Mouse (Mus musculus) G1E (cell line): ENCODE results near the gene Lrrc8e. TPM values are rescaled to one million over a fixed set of nuclear protein-coding genes. Genes with fewer than 3 reads are reported as not detected.

Experiments used
- ATAC-seq: 2 replicates; pipeline ENCODE4 v1.8.0; 2016; ENCODE audit warnings: mild to moderate bottlenecking; ENCODE audit not compliant: insufficient number of reproducible peaks, poor library complexity, low FRiP score, severe bottlenecking; ENCODE audit errors: extremely low read depth
- DNase-seq: peaks from one replicate; pipeline ENCODE4 v3.0.0; 2012; ENCODE audit warnings: low spot score
- H3K27me3 ChIP-seq: 2 replicates; pipeline ENCODE4 v1.6.1; 2012; ENCODE audit warnings: mild to moderate bottlenecking, low read length, inconsistent platforms; ENCODE audit not compliant: insufficient read depth
- H3K36me3 ChIP-seq: replicated peaks from 2 replicates; pipeline ENCODE3; 2012; ENCODE audit warnings: mild to moderate bottlenecking, inconsistent platforms
- H3K4me1 ChIP-seq: 2 replicates; pipeline ENCODE4 v1.6.1; 2012; ENCODE audit warnings: low read depth, low read length, inconsistent platforms, mixed read lengths; ENCODE audit not compliant: insufficient read depth
- H3K4me3 ChIP-seq: 2 replicates; pipeline ENCODE4 v1.5.1; 2012; ENCODE audit warnings: low read depth, mild to moderate bottlenecking, inconsistent platforms, low read length, moderate library complexity, mixed read lengths
- H3K9me3 ChIP-seq: replicated peaks from 2 replicates; pipeline ENCODE4 v1.6.1; 2012; ENCODE audit warnings: inconsistent platforms
- CTCF ChIP-seq: IDR thresholded peaks from 2 replicates; pipeline ENCODE4 v1.5.1; 2012; ENCODE audit warnings: low read depth, low read length, inconsistent platforms, mixed read lengths
- GATA1 ChIP-seq: IDR thresholded peaks from 2 replicates; pipeline ENCODE4 v1.6.1; 2012; ENCODE audit warnings: borderline replicate concordance, low read length, inconsistent platforms, mixed read lengths
- GATA2 ChIP-seq: IDR thresholded peaks from 2 replicates; pipeline ENCODE4 v1.6.1; 2012; ENCODE audit warnings: low read depth, low read length, inconsistent platforms, borderline replicate concordance
- POLR2AphosphoS5 ChIP-seq: IDR thresholded peaks from 2 replicates; pipeline ENCODE4 v1.6.1; 2012; ENCODE audit warnings: low read depth, low read length, inconsistent platforms; ENCODE audit not compliant: insufficient replicate concordance
- TAL1 ChIP-seq: conservative IDR thresholded peaks from 2 replicates; pipeline ENCODE4 v1.6.1; 2012; ENCODE audit warnings: low read depth, low read length, inconsistent platforms, mixed read lengths
- polyA plus RNA-seq: library from polyadenylated mRNA; stranded (reverse); fragments of >175 nt; gene quantifications from 2 replicates; pipeline ENCODE4 v1.2.3, GENCODE M21; 2012
- total RNA-seq, 2 experiments: library from RNA; stranded (forward) in 1 of 2; stranded (reverse) in 1 of 2; fragments of 200-1000 nt in 1 of 2; fragments of >200 nt in 1 of 2; fragmentation: Nextera tagmentation in 1 of 2; gene quantifications; 2 replicates each; pipeline ENCODE4 v1.2.3; 2014 to 2017

Lrrc8e gene
- total RNA-seq (2014; fragmentation: Nextera tagmentation), result 0.19 and 0.23 TPM in 2 replicates
- 0.93 and 2.6 TPM in 2 replicates for total RNA-seq (2017)
- 0.02 and 0.04 TPM in 2 replicates for polyA plus RNA-seq

DNA sequence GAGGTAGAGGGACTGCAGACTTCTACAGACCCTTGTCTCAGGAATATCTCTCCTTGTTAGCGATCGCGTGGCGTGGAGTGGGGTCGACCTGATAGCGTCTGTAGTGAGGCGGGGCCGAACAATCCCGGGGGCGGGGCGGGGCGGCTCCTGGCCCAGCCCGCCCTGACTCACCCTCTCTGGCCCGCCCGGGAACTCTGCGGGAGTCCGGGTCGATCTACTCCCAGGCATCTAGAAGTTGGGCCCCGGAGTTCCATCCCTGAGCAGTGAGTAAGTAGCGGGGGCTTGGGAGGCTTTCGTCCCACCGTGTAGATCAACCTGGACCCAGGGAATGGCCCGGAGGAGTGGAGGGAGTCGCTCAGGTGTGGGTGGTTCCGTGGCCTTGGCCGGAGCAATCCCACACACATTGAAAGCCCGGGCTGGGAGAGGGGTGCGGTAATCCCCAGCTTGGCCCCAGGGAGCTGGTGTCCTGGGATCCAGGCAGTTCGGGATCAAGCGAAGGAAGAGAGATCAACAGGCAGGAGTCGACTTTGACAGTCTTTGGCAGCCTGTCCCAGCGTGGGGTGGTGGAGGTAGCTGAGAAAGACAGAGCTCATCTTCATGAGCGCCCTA is at the start of gene Lrrc8e:
Gene Lrrc8e (plus strand): TSS at position 89 of the 609 bp plus-strand sequence.
- no peak within 1 kb of the TSS; the same call in 1 of the 2 replicates for H3K4me3 ChIP-seq
- no peak for TF ChIP-seq TAL1
- TF ChIP-seq POLR2AphosphoS5, result no peak
- no peak for TF ChIP-seq GATA2
- no peak for TF ChIP-seq CTCF
- no peak for TF ChIP-seq GATA1
- peaks cover 2% of the 10 kb centered on the region; the same call in 1 of the 2 replicates for H3K4me1 ChIP-seq
- H3K27me3 ChIP-seq, result peaks cover 61% of the 10 kb centered on the region
- H3K9me3 ChIP-seq, result no peaks in the 10 kb centered on the region
- no peaks in the 10 kb centered on the region for H3K36me3 ChIP-seq
- DNase-seq (no peak), ATAC-seq (no peak)

DNA sequence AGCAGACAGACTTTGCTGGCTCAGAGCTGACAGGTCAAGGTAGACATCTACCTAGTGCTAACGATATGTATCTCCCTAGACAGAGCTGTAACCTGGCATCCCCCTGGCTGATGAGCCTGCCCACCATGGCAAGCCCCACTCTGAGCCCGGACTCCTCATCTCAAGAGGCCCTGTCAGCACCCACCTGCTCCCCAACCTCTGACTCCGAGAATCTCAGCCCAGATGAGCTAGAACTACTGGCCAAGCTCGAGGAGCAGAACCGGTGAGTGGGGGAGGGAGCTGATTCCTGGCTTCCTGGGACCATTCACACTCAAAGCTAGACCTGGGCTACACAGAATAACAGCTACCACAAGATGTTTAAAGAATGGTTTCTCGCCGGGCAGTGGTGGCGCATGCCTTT is 43.2 kb upstream of the Lrrc8e start:
- DNase-seq, result no peak
- TF ChIP-seq TAL1 (no peak), CTCF (no peak), GATA1 (no peak), GATA2 (no peak), POLR2AphosphoS5 (no peak)
- H3K4me3 ChIP-seq, result no peak overlapping the region
- H3K27me3 ChIP-seq, result no peaks in the 10 kb centered on the region
- H3K4me1 ChIP-seq, result no peaks in the 10 kb centered on the region
- ATAC-seq, result no peak
- peaks cover 31% of the 10 kb centered on the region for H3K36me3 ChIP-seq
- no peaks in the 10 kb centered on the region for H3K9me3 ChIP-seq

DNA sequence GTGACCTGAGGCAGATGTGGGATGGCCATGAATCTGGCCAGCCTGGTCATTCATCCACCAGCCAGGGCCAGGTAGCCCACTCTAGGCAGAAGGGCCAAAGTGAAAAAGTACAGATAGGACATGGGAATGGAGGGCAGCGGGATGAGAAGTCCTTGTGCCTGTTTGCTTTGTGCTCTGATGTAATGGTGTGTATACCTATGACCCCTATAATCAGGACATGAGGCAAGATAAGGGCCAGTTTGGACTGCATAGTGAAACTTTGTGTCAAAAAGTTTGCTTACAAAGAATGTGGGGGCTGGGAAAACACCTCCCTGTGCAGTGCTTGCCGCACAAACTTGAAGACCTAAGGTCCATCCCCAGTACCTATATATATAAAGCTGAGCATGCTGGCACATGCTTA is 40.5 kb upstream of the Lrrc8e start:
- no peaks in the 10 kb centered on the region for H3K27me3 ChIP-seq
- DNase-seq (no peak), ATAC-seq (no peak)
- no peak for TF ChIP-seq GATA1
- no peak for TF ChIP-seq CTCF
- TF ChIP-seq GATA2, result no peak
- TF ChIP-seq POLR2AphosphoS5, result no peak
- no peak for TF ChIP-seq TAL1
- no peak overlapping the region for H3K4me3 ChIP-seq
- H3K9me3 ChIP-seq, result no peaks in the 10 kb centered on the region
- H3K36me3 ChIP-seq, result peaks cover 31% of the 10 kb centered on the region
- H3K4me1 ChIP-seq, result peaks cover 3% of the 10 kb centered on the region; the same call in 1 of the 2 replicates

DNA sequence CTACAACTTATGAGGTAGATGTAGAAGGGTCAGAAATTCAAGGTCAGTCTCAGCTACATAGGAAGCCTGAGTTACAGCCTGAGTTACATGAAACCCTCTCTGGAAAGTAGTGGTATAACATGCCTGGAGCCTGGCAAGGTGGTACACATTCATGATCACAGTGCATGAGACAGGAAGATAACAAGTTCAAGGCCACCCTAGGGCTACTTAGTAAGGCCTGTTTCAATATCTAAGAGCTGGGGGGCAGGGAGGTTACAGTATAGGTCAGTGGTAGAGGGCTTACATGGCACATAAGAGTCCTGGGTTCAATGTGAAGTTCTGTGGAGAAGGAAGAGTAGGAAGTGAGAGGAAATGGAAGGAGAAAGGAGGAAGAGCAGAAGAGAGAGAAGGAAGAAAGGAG is 38.0 kb upstream of the Lrrc8e start:
- Histone ChIP-seq H3K4me3 (no peak overlapping the region), H3K27me3 (no peaks in the 10 kb centered on the region), H3K9me3 (no peaks in the 10 kb centered on the region), H3K36me3 (peaks cover 29% of the 10 kb centered on the region), H3K4me1 (peaks cover 9% of the 10 kb centered on the region)
- DNase-seq, result no peak
- ATAC-seq, result no peak
- TF ChIP-seq GATA1 (no peak), POLR2AphosphoS5 (no peak), TAL1 (no peak), CTCF (no peak), GATA2 (no peak)

DNA sequence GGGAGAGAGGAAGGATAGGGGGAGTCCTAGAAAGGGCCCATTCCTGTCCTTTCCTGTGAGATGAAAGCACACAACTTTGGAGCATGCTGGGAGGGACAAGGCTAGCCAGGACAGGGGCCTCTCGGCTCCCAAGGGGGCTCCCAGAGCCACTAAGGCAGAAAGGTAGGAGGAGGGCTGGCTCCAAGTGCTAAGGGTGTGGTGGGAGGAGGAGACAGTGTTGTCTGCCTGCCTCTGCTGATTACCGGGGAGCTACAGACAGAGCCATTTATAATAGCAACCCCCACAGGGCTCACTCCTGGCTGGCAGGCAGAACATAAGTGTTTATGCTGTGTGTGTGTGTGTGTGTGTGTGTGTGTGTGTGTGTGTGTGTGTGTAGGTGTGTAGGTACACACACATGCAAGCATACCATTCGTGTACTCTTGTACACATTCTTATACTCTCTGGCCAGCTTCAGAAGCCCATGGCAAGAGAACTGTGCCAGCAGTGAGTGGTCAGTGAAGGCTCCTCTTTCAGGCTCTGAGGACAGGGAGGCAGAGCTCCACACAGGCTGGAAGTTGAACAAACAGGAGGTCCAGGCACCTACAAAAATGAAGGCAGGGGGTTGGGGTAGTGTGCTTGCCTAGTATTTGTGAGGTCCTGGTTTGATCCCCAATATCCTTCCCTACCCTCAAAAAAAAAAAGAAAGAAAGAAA is 37.5 kb upstream of the Lrrc8e start:
- ATAC-seq, result no peak
- Histone ChIP-seq H3K9me3 (no peaks in the 10 kb centered on the region), H3K36me3 (peaks cover 27% of the 10 kb centered on the region), H3K27me3 (no peaks in the 10 kb centered on the region), H3K4me3 (no peak overlapping the region), H3K4me1 (peaks cover 9% of the 10 kb centered on the region)
- no peak for TF ChIP-seq GATA2
- TF ChIP-seq POLR2AphosphoS5, result no peak
- TF ChIP-seq GATA1, result no peak
- no peak for TF ChIP-seq CTCF
- no peak for TF ChIP-seq TAL1
- DNase-seq, result no peak

DNA sequence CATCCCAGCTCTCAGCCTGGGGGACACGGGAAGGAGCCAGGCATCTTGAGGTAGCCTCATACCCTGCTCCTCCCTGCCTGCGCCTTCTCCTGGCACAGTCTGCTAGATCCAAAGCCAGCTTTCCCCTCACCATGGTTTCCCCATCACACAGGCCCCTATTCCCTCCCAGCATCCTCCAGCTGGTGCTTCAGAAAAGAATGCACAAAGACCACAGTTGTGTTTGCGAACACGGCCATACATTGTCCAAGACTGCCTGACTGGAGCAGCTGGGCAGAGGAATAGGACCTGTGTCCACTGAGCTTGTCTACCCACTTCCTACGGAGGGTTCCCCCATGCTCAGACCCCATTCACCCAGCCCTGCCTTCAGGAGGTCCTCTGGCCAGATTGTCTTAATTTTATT is 34.3 kb upstream of the Lrrc8e start:
- Histone ChIP-seq H3K27me3 (no peaks in the 10 kb centered on the region), H3K9me3 (no peaks in the 10 kb centered on the region), H3K36me3 (peaks cover 9% of the 10 kb centered on the region), H3K4me1 (peaks cover 9% of the 10 kb centered on the region), H3K4me3 (no peak overlapping the region)
- ATAC-seq, result no peak
- TF ChIP-seq GATA2 (no peak), CTCF (no peak), TAL1 (no peak), POLR2AphosphoS5 (no peak), GATA1 (no peak)
- no peak for DNase-seq
